Mouse (Mus musculus): ENCODE measurements around the gene Gm10964.

- TF ChIP-seq POLR2A (IDR thresholded peaks at IDR 0.05; ENCODE audit: borderline replicate concordance, low read depth, low read length), result no peak
- no peak for TF ChIP-seq CTCF (IDR thresholded peaks at IDR 0.05; ENCODE audit: low read depth, low read length)
Observed at GRCm38 (mm10) chr3:103709470-103710040, 29.6 kb upstream of the Gm10964 start.
